Mouse (Mus musculus): ENCODE data around the gene Fbxo44.

- TF ChIP-seq CTCF (IDR thresholded peaks at IDR 0.05; ENCODE audit: borderline replicate concordance, control insufficient read depth, extremely low read depth, insufficient read depth, low read length, poor library complexity) (peak; percentile 77; the same call in 1 of the 2 replicates), POLR2A (IDR thresholded peaks at IDR 0.05; ENCODE audit: control insufficient read depth, extremely low read depth, insufficient read depth, low read length, poor library complexity) (no peak)
Measured at GRCm38 (mm10) chr4:148170842-148171241, 10.6 kb upstream of the Fbxo44 start.
